Mouse (Mus musculus) kidney, adult 9 months (tissue): ENCODE measurements around the gene Nfatc3.
"Not testable (repeated sequence)": the region's sequence is repeated elsewhere in the genome, so short reads cannot be mapped to it uniquely, and the experiment has no call there.

Experiments
- DNase-seq: peaks from one replicate; pipeline ENCODE4 v3.0.0; 2022

The Nfatc3 gene

GRCm38 (mm10) chr8:106058731-106059612 is at the start of gene Nfatc3:
TSS of gene Nfatc3 (plus strand) at chr8:106058840.
- peak; percentile 98 for DNase-seq

GRCm38 (mm10) chr8:106010748-106011642 is 47.6 kb upstream of the Nfatc3 start:
- DNase-seq, result peak; percentile 93

GRCm38 (mm10) chr8:106011643-106011986 is 47.0 kb upstream of the Nfatc3 start, which contains the start of gene Ddx28:
TSS of gene Ddx28 (minus strand) at chr8:106011882.
- no peak for DNase-seq

GRCm38 (mm10) chr8:106012203-106012602 is 46.4 kb upstream of the Nfatc3 start:
- not testable (repeated sequence) for DNase-seq

GRCm38 (mm10) chr8:106016284-106016683 is 42.4 kb upstream of the Nfatc3 start:
- no peak for DNase-seq

GRCm38 (mm10) chr8:106017130-106017529 is 41.5 kb upstream of the Nfatc3 start:
- DNase-seq, result no peak

GRCm38 (mm10) chr8:106018039-106018438 is 40.6 kb upstream of the Nfatc3 start:
- DNase-seq, result no peak

GRCm38 (mm10) chr8:106022483-106022882 is 36.2 kb upstream of the Nfatc3 start:
- DNase-seq, result peak; percentile 85

- DNase-seq, result no peak
These were observed 19.9 kb upstream of the Nfatc3 start for GRCm38 (mm10) chr8:106038721-106039120.

GRCm38 (mm10) chr8:106039605-106040004 is 19.0 kb upstream of the Nfatc3 start:
- no peak for DNase-seq

- no peak for DNase-seq
These were observed 18.4 kb upstream of the Nfatc3 start for GRCm38 (mm10) chr8:106040218-106040617.

- no peak for DNase-seq
These were observed 15.6 kb upstream of the Nfatc3 start for GRCm38 (mm10) chr8:106043055-106043454.

- DNase-seq, result no peak
These were observed 14.5 kb upstream of the Nfatc3 start for GRCm38 (mm10) chr8:106044151-106044550.

GRCm38 (mm10) chr8:106046872-106047559 is 11.6 kb upstream of the Nfatc3 start:
- DNase-seq, result no peak

GRCm38 (mm10) chr8:106047854-106048630 is 10.6 kb upstream of the Nfatc3 start:
- no peak for DNase-seq

- no peak for DNase-seq
These were observed 8.8 kb upstream of the Nfatc3 start for GRCm38 (mm10) chr8:106049840-106050239.

- no peak for DNase-seq
These were observed 7.6 kb upstream of the Nfatc3 start for GRCm38 (mm10) chr8:106051068-106051467.

- DNase-seq, result no peak
These were observed 6.0 kb upstream of the Nfatc3 start for GRCm38 (mm10) chr8:106052510-106053089.

GRCm38 (mm10) chr8:106054190-106054811 is 4.3 kb upstream of the Nfatc3 start:
- DNase-seq, result peak; percentile 67

GRCm38 (mm10) chr8:106055038-106055437 is 3.6 kb upstream of the Nfatc3 start:
- DNase-seq, result peak; percentile 78

GRCm38 (mm10) chr8:106056455-106056982 is 2.1 kb upstream of the Nfatc3 start:
- no peak for DNase-seq
